In genomic region chr2:76512133-76512532, GRCm38 (mm10) we compare ENCODE assay signal across 23 mouse cellular contexts.
DNase-seq lines count a peak whose midpoint lies in the region; ATAC-seq and TF ChIP-seq lines count a peak whose summit lies in the region.
"Had no signal": no experiment of that assay in that cellular context is flagged by ENCODE, and none has a peak within 500 bp of the region (broad histone marks: within the 10 kb centered on the region; RNA-seq: fewer than 3 reads in every experiment).

No protein-coding gene starts in this region.

- 0 out of 2 replicates have a peak, but pooled peaks have one; percentile 27 for ATAC-seq in kidney, embryonic 16.5 days (ENCODE audit: low FRiP score, low TSS enrichment)
- no peak for ATAC-seq in kidney, embryonic 15.5 days (replicated peaks; ENCODE audit: low FRiP score)
- ATAC-seq in lung, embryonic 15.5 days (ENCODE audit: borderline replicate concordance, extremely low read depth, low FRiP score, low TSS enrichment) = no peak
- ATAC-seq in intestine, postnatal 0 days = peak; percentile 93
- ATAC-seq: CD4-positive, CD25-positive, alpha-beta regulatory T cell, adult 4 months; forebrain, embryonic 13.5 days had no signal

- no peaks in the 10 kb centered on the region for H3K27me3 ChIP-seq in kidney, embryonic 16.5 days (ENCODE audit: insufficient read depth, low read length)
- no peaks in the 10 kb centered on the region for H3K27me3 ChIP-seq in kidney, embryonic 15.5 days
- H3K27me3 ChIP-seq in lung, embryonic 15.5 days = no peaks in the 10 kb centered on the region
- H3K27me3 ChIP-seq in intestine, postnatal 0 days (replicated peaks; ENCODE audit: control insufficient read depth, insufficient read depth, low read length) = no peaks in the 10 kb centered on the region
- H3K27me3 ChIP-seq: embryonic facial prominence, embryonic 13.5 days; forebrain, embryonic 13.5 days; hindbrain, embryonic 12.5 days had no signal

- no peaks in the 10 kb centered on the region for H3K36me3 ChIP-seq in kidney, embryonic 16.5 days (ENCODE audit: insufficient read depth, low read length)
- no peaks in the 10 kb centered on the region for H3K36me3 ChIP-seq in kidney, embryonic 15.5 days
- H3K36me3 ChIP-seq in lung, embryonic 15.5 days = no peaks in the 10 kb centered on the region
- no peaks in the 10 kb centered on the region for H3K36me3 ChIP-seq in intestine, postnatal 0 days (ENCODE audit: control insufficient read depth, insufficient read depth)
- H3K36me3 ChIP-seq: embryonic facial prominence, embryonic 10.5 days; embryonic facial prominence, embryonic 13.5 days; hindbrain, embryonic 12.5 days had no signal

- H3K4me3 ChIP-seq in kidney, embryonic 16.5 days (ENCODE audit: low read length) = no peak overlapping the region
- H3K4me3 ChIP-seq in kidney, embryonic 15.5 days (replicated peaks) = no peak overlapping the region
- H3K4me3 ChIP-seq in lung, embryonic 15.5 days = no peak overlapping the region
- H3K4me3 ChIP-seq in intestine, postnatal 0 days (ENCODE audit: low read depth, low read length) = no peak overlapping the region
- H3K4me3 ChIP-seq: embryonic facial prominence, embryonic 10.5 days; embryonic facial prominence, embryonic 13.5 days; erythroblast, embryonic 14.5 days; forebrain, embryonic 13.5 days; hindbrain, embryonic 12.5 days had no signal

- 77% methylated on average over 6 of the region's 6 CpGs for WGBS in kidney, embryonic 16.5 days
- whole genome bisulfite sequencing in kidney, embryonic 15.5 days = 77% methylated on average over 6 of the region's 6 CpGs
- WGBS in lung, embryonic 15.5 days = 90% methylated on average over 6 of the region's 6 CpGs
- 88% methylated on average over 6 of the region's 6 CpGs for WGBS in intestine, postnatal 0 days

- peaks cover 4% of the 10 kb centered on the region; the same call in 1 of the 2 replicates for H3K9me3 ChIP-seq in kidney, embryonic 16.5 days (ENCODE audit: low read length)
- no peaks in the 10 kb centered on the region; the same call in 1 of the 2 replicates for H3K9me3 ChIP-seq in kidney, embryonic 15.5 days (replicated peaks)
- no peaks in the 10 kb centered on the region for H3K9me3 ChIP-seq in lung, embryonic 15.5 days
- H3K9me3 ChIP-seq in intestine, postnatal 0 days (ENCODE audit: control insufficient read depth) = no peaks in the 10 kb centered on the region
- H3K9me3 ChIP-seq: embryonic facial prominence, embryonic 13.5 days; forebrain, embryonic 13.5 days had no signal

- no peak overlapping the region for H3K27ac ChIP-seq in kidney, embryonic 16.5 days (ENCODE audit: low read length)
- H3K27ac ChIP-seq in kidney, embryonic 15.5 days = no peak overlapping the region
- 0 out of 2 replicates have a peak overlapping the region, but pooled peaks have one; percentile 50 for H3K27ac ChIP-seq in lung, embryonic 15.5 days
- H3K27ac ChIP-seq in intestine, postnatal 0 days (ENCODE audit: low read depth, low read length) = peak overlapping the region; percentile 50
- H3K27ac ChIP-seq: embryonic facial prominence, embryonic 10.5 days; embryonic facial prominence, embryonic 13.5 days; forebrain, embryonic 13.5 days; hindbrain, embryonic 12.5 days had no signal

- no peak overlapping the region for H3K9ac ChIP-seq in kidney, embryonic 16.5 days (replicated peaks; ENCODE audit: low read length)
- H3K9ac ChIP-seq in kidney, embryonic 15.5 days = no peak overlapping the region
- no peak overlapping the region for H3K9ac ChIP-seq in lung, embryonic 15.5 days
- H3K9ac ChIP-seq in intestine, postnatal 0 days (ENCODE audit: low read depth, low read length) = no peak overlapping the region
- H3K9ac ChIP-seq: embryonic facial prominence, embryonic 13.5 days; forebrain, embryonic 13.5 days; hindbrain, embryonic 12.5 days had no signal

- no peaks in the 10 kb centered on the region for H3K4me1 ChIP-seq in kidney, embryonic 16.5 days (ENCODE audit: insufficient read depth, low read length)
- no peaks in the 10 kb centered on the region for H3K4me1 ChIP-seq in kidney, embryonic 15.5 days
- H3K4me1 ChIP-seq in lung, embryonic 15.5 days = no peaks in the 10 kb centered on the region; the same call in 1 of the 2 replicates
- H3K4me1 ChIP-seq in intestine, postnatal 0 days (replicated peaks; ENCODE audit: control insufficient read depth, insufficient read depth, low read length) = no peaks in the 10 kb centered on the region; the same call in 1 of the 2 replicates
- H3K4me1 ChIP-seq: forebrain, embryonic 13.5 days; hindbrain, embryonic 12.5 days had no signal

- no peak for TF ChIP-seq CTCF in intestine, postnatal 0 days (IDR thresholded peaks at IDR 0.05; ENCODE audit: low read depth)

- H3K4me2 ChIP-seq in kidney, embryonic 16.5 days (replicated peaks; ENCODE audit: low read depth, low read length) = no peak overlapping the region
- H3K4me2 ChIP-seq in kidney, embryonic 15.5 days = no peak overlapping the region
- H3K4me2 ChIP-seq in lung, embryonic 15.5 days = no peak overlapping the region
- H3K4me2 ChIP-seq in intestine, postnatal 0 days (replicated peaks; ENCODE audit: low read depth) = no peak overlapping the region
- H3K4me2 ChIP-seq: embryonic facial prominence, embryonic 13.5 days; forebrain, embryonic 13.5 days; heart, embryonic 11.5 days; hindbrain, embryonic 12.5 days had no signal

- no peak for DNase-seq in lung, postnatal 4 days
- DNase-seq in yolk sac, embryonic 10.5 days (ENCODE audit: low spot score) = peak; percentile 53
- no peak for DNase-seq in cerebellum, adult 9-10 months
- DNase-seq in lung, adult 18-20 months = no peak
- DNase-seq: adrenal gland, adult 2 months; adrenal gland, postnatal 14 days; cerebellum, adult 11 months; cerebellum, postnatal 10 days; cerebellum, postnatal 36 days; embryo, embryonic 11 days; gastrocnemius, postnatal 10 days; gastrocnemius, postnatal 36 days had no signal

Comparison
In these comparisons a context has a peak if more than half of its experiments do, and no peak if none do; other contexts are left out.
1. ATAC-seq: peak in kidney, embryonic 16.5 days (single experiment) and intestine, postnatal 0 days (single experiment); none in kidney, embryonic 15.5 days (single experiment) and lung, embryonic 15.5 days (single experiment).
2. H3K27ac ChIP-seq: peak in lung, embryonic 15.5 days (single experiment) and intestine, postnatal 0 days (single experiment); none in kidney, embryonic 16.5 days (single experiment) and kidney, embryonic 15.5 days (single experiment).